Mouse (Mus musculus): ENCODE measurements around the gene Pla2g5. TPM values are rescaled to one million over a fixed set of nuclear protein-coding genes. Genes with fewer than 3 reads are reported as not detected.

The Pla2g5 gene
- total RNA-seq, 2 experiments from 2014 or later, result 4.5 to 4.7 TPM

- intact Hi-C loops (cut with DNase I), result loop anchor here (1.0 to 5.0 kb wide), 3 partner anchors 45 to 346 kb away; no protein-coding TSS in a partner anchor
- no peak overlapping the region for H3K4me3 ChIP-seq
- peak; percentile 63 to 70 for DNase-seq (ENCODE audit: extremely low spot score in 1 of 2, low spot score in 2 of 2)
- H3K27ac ChIP-seq, result no peak overlapping the region
- TF ChIP-seq CTCF (IDR thresholded peaks at IDR 0.05), result peak; percentile 61
Observed at GRCm38 (mm10) chr4:138793276-138793675, 70.0 kb downstream of the Pla2g5 start.

- intact Hi-C loops (cut with DNase I), result loop anchor here (2.0 to 5.0 kb wide), 2 partner anchors 84 to 345 kb away; no protein-coding TSS in a partner anchor
- DNase-seq (ENCODE audit: extremely low spot score in 1 of 2, low spot score in 2 of 2), result no peak
Observed at GRCm38 (mm10) chr4:138792599-138792998, 70.7 kb downstream of the Pla2g5 start.

GRCm38 (mm10) chr4:138791452-138791851, 71.8 kb downstream of the Pla2g5 start:
- TF ChIP-seq CTCF (IDR thresholded peaks at IDR 0.05), result no peak
- no peak for DNase-seq (ENCODE audit: extremely low spot score in 1 of 2, low spot score in 2 of 2)
- no peak overlapping the region for H3K27ac ChIP-seq
- H3K4me3 ChIP-seq, result no peak overlapping the region
- intact Hi-C loops (cut with DNase I), result loop anchor here (5.0 kb wide), 1 partner anchor 344 kb away; no protein-coding TSS in a partner anchor

More at GRCm38 (mm10) chr4:138792599-138792998, 70.7 kb downstream of the Pla2g5 start:
- Histone ChIP-seq H3K27ac (no peak overlapping the region), H3K4me3 (no peak overlapping the region)
- TF ChIP-seq CTCF (IDR thresholded peaks at IDR 0.05), result no peak

- TF ChIP-seq CTCF (IDR thresholded peaks at IDR 0.05), result no peak
- no peak for DNase-seq (ENCODE audit: extremely low spot score in 1 of 2, low spot score in 2 of 2)
- intact Hi-C loops (cut with DNase I), result loop anchor here (5.0 kb wide), 1 partner anchor 236 kb away; no protein-coding TSS in a partner anchor
- H3K27ac ChIP-seq, result peak overlapping the region; percentile 13; the same call in 1 of the 2 replicates
- no peak overlapping the region for H3K4me3 ChIP-seq
Observed at GRCm38 (mm10) chr4:138788381-138788780, 74.9 kb downstream of the Pla2g5 start.

GRCm38 (mm10) chr4:138786141-138786540, 77.1 kb downstream of the Pla2g5 start:
- no peak for DNase-seq (ENCODE audit: extremely low spot score in 1 of 2, low spot score in 2 of 2)
- intact Hi-C loops (cut with DNase I), result loop anchor here (5.0 kb wide), 1 partner anchor 234 kb away; no protein-coding TSS in a partner anchor
- Histone ChIP-seq H3K27ac (peak overlapping the region; percentile 59; the same call in 1 of the 2 replicates), H3K4me3 (no peak overlapping the region)
- no peak for TF ChIP-seq CTCF (IDR thresholded peaks at IDR 0.05)

- DNase-seq (ENCODE audit: extremely low spot score in 1 of 2, low spot score in 2 of 2), result no peak
- peak; percentile 34 for TF ChIP-seq CTCF (IDR thresholded peaks at IDR 0.05)
- intact Hi-C loops (cut with DNase I), result loop anchor here (5.0 kb wide), 1 partner anchor 233 kb away; no protein-coding TSS in a partner anchor
- Histone ChIP-seq H3K27ac (peak overlapping the region; percentile 59; the same call in 1 of the 2 replicates), H3K4me3 (no peak overlapping the region)
Observed at GRCm38 (mm10) chr4:138785721-138786120, 77.6 kb downstream of the Pla2g5 start.

- H3K4me3 ChIP-seq, result no peak overlapping the region
- intact Hi-C loops (cut with DNase I), result no loop called here
- peak; percentile 53 to 68 for DNase-seq (ENCODE audit: extremely low spot score in 1 of 2, low spot score in 2 of 2)
- no peak overlapping the region; the same call in 1 of the 2 replicates for H3K27ac ChIP-seq
- no peak for TF ChIP-seq CTCF (IDR thresholded peaks at IDR 0.05)
Observed at GRCm38 (mm10) chr4:138782098-138782497, 81.2 kb downstream of the Pla2g5 start.

GRCm38 (mm10) chr4:138780300-138780699, 83.0 kb downstream of the Pla2g5 start:
- H3K4me3 ChIP-seq, result no peak overlapping the region
- intact Hi-C loops (cut with DNase I), result no loop called here

GRCm38 (mm10) chr4:138777417-138778407, 85.6 kb downstream of the Pla2g5 start:
- Histone ChIP-seq H3K4me3 (no peak overlapping the region), H3K27ac (no peak overlapping the region)
- intact Hi-C loops (cut with DNase I), result no loop called here
- no peak for TF ChIP-seq CTCF (IDR thresholded peaks at IDR 0.05)
- DNase-seq (ENCODE audit: extremely low spot score in 1 of 2, low spot score in 2 of 2), result no peak

More at GRCm38 (mm10) chr4:138780300-138780699, 83.0 kb downstream of the Pla2g5 start:
- no peak for TF ChIP-seq CTCF (IDR thresholded peaks at IDR 0.05)
- H3K27ac ChIP-seq, result no peak overlapping the region
- DNase-seq (ENCODE audit: extremely low spot score in 1 of 2, low spot score in 2 of 2), result no peak

GRCm38 (mm10) chr4:138775435-138775834, 87.8 kb downstream of the Pla2g5 start, which contains the start of gene Pla2g2d:
Gene Pla2g2d, plus strand, starts transcription at chr4:138775735.
- intact Hi-C loops (cut with DNase I), result no loop called here
- Histone ChIP-seq H3K27ac (no peak within 1 kb of the TSS), H3K4me3 (no peak within 1 kb of the TSS)
- no peak for DNase-seq (ENCODE audit: extremely low spot score in 1 of 2, low spot score in 2 of 2)
- TF ChIP-seq CTCF (IDR thresholded peaks at IDR 0.05), result no peak

- H3K4me3 ChIP-seq, result no peak overlapping the region
- intact Hi-C loops (cut with DNase I), result no loop called here
- no peak for DNase-seq (ENCODE audit: extremely low spot score in 1 of 2, low spot score in 2 of 2)
- TF ChIP-seq CTCF (IDR thresholded peaks at IDR 0.05), result no peak
- no peak overlapping the region for H3K27ac ChIP-seq
Observed at GRCm38 (mm10) chr4:138772386-138772785, 90.9 kb downstream of the Pla2g5 start.

- H3K27ac ChIP-seq, result no peak overlapping the region
- intact Hi-C loops (cut with DNase I), result no loop called here
- H3K4me3 ChIP-seq, result no peak overlapping the region
- DNase-seq (ENCODE audit: extremely low spot score in 1 of 2, low spot score in 2 of 2), result no peak
- TF ChIP-seq CTCF (IDR thresholded peaks at IDR 0.05), result no peak
Observed at GRCm38 (mm10) chr4:138771970-138772369, 91.3 kb downstream of the Pla2g5 start.
